Mouse (Mus musculus) stomach, postnatal 0 days (tissue): ENCODE data around the gene Procr. TPM values are rescaled to one million over a fixed set of nuclear protein-coding genes. Genes with fewer than 3 reads are reported as not detected.

Experiments
- ATAC-seq: fragments of 200-750 bp; cut with Nextera tagmentation; 2 replicates; pipeline ENCODE4 v1.8.0; 2017; ENCODE audit not compliant: low FRiP score, low TSS enrichment
- DNase-seq: peaks from one replicate; pipeline ENCODE4 v3.0.0-alpha.2; 2016; ENCODE audit warnings: low spot score
- H3K27ac ChIP-seq: fragments of 300-500 bp; sonication (generic); replicated peaks from 2 replicates; pipeline ENCODE4 v1.5.1; 2014; ENCODE audit warnings: mild to moderate bottlenecking, control low read depth
- H3K27me3 ChIP-seq: fragments of 300-500 bp; sonication (generic); 2 replicates; pipeline ENCODE4 v1.6.1; 2014; ENCODE audit warnings: low read length; ENCODE audit not compliant: control insufficient read depth, insufficient read depth
- H3K36me3 ChIP-seq: fragments of 300-500 bp; sonication (generic); 2 replicates; pipeline ENCODE4 v1.6.1; 2014; ENCODE audit warnings: low read length, mixed read lengths; ENCODE audit not compliant: control insufficient read depth, insufficient read depth
- H3K4me1 ChIP-seq: fragments of 300-500 bp; sonication (generic); replicated peaks from 2 replicates; pipeline ENCODE4 v1.6.1; 2014; ENCODE audit warnings: antibody characterized with exemption; ENCODE audit not compliant: control insufficient read depth, insufficient read depth
- H3K4me2 ChIP-seq: fragments of 300-500 bp; sonication (generic); replicated peaks from 2 replicates; pipeline ENCODE4 v1.6.1; 2014; ENCODE audit warnings: low read depth, mild to moderate bottlenecking, control low read depth, moderate library complexity
- H3K4me3 ChIP-seq: fragments of 300-500 bp; sonication (generic); 2 replicates; pipeline ENCODE4 v1.5.1; 2014; ENCODE audit warnings: low read depth, low read length, control low read depth
- H3K9ac ChIP-seq: fragments of 300-500 bp; sonication (generic); 2 replicates; pipeline ENCODE4 v1.6.1; 2014; ENCODE audit warnings: mild to moderate bottlenecking, low read length, control low read depth, mixed read lengths
- H3K9me3 ChIP-seq: fragments of 300-500 bp; sonication (generic); 2 replicates; pipeline ENCODE4 v1.6.1; 2016; ENCODE audit warnings: low read length; ENCODE audit not compliant: control insufficient read depth
- CTCF ChIP-seq: IDR thresholded peaks from 2 replicates; pipeline ENCODE4 v1.5.1; 2016; ENCODE audit warnings: antibody characterized with exemption, low read depth, mild to moderate bottlenecking, moderate library complexity
- EP300 ChIP-seq: optimal IDR thresholded peaks from 2 replicates; pipeline ENCODE3; 2016; ENCODE audit warnings: antibody characterized with exemption
- WGBS: fragments of 180-500 bp; shearing (Covaris S2); extraction: QIAGEN DNeasy Blood & Tissue Kit; methylation state at CpG from one replicate; pipeline ENCODE4 v1.1.7; 2014; 5-methylcytosine and 5-hydroxymethylcytosine counted together
- polyA plus RNA-seq: library from polyadenylated mRNA; unstranded; fragments of >200 nt; fragmentation: Nextera tagmentation; extraction: Ambion mirVana; gene quantifications from 2 replicates; pipeline ENCODE4 v1.2.1, GENCODE M21; 2015

The Procr gene
- polyA plus RNA-seq, 1 experiment from 2014 or later, result 14.3 TPM

GRCm38 (mm10) chr2:155717082-155717990, 33.6 kb upstream of the Procr start:
- no peak overlapping the region for H3K4me3 ChIP-seq
- H3K4me1 ChIP-seq, result no peaks in the 10 kb centered on the region
- H3K27me3 ChIP-seq, result no peaks in the 10 kb centered on the region
- no peak overlapping the region for H3K9ac ChIP-seq
- H3K36me3 ChIP-seq, result peaks cover 12% of the 10 kb centered on the region
- H3K27ac ChIP-seq, result no peak overlapping the region
- peak; percentile 46; the same call in 1 of the 2 replicates for ATAC-seq
- TF ChIP-seq CTCF (no peak), EP300 (no peak)
- no peaks in the 10 kb centered on the region for H3K9me3 ChIP-seq
- no peak overlapping the region for H3K4me2 ChIP-seq
- DNase-seq, result peak; percentile 36
- WGBS, result 71% methylated on average over 12 of the region's 12 CpGs

DNA sequence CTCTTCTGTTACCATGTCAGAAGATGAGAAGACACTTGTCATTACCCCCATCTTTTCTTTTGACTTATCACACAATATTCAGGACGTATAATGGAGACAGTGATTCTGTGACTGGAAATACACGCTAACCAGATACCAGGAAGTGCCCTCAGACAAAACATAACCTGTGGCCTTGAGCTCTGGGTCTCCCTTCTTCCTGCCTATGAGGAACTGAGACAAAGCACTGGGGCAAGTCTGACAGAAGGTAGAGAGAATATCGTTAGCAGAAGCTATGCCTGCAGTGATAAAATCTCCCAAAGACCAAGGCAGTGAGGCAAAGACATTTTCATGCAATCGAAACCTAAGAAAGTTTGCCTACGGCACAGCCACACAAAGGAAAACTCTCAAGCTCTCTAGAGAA, 30.3 kb upstream of the Procr start:
- Histone ChIP-seq H3K36me3 (peaks cover 9% of the 10 kb centered on the region), H3K4me1 (no peaks in the 10 kb centered on the region), H3K27me3 (no peaks in the 10 kb centered on the region), H3K4me2 (no peak overlapping the region), H3K4me3 (no peak overlapping the region), H3K9me3 (no peaks in the 10 kb centered on the region), H3K9ac (peak overlapping the region; percentile 23; the same call in 1 of the 2 replicates), H3K27ac (peak overlapping the region; percentile 81)
- TF ChIP-seq CTCF, result no peak
- TF ChIP-seq EP300, result no peak
- 52% methylated on average over 5 of the region's 5 CpGs for whole genome bisulfite sequencing
- no peak for ATAC-seq
- DNase-seq, result no peak

DNA sequence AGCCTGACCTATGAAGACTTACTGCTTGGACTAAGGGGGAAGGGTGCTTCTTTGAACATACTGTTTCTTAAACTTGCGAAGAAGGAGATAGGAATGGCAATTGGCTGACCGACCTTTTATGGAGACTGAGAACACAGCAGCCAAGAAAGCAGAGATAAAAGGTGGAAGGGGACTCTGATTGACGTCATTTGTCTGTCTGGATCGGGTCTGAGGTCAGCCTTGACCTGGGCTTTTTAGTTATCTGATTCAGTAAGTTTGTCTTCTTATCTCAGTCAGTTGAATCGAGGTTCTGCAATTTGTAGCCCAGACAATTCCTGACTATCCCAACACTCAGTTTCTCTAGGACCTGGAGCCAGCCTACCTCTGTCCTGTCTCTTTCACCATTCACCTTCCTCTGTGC, 26.9 kb upstream of the Procr start:
- 62% methylated on average over 5 of the region's 5 CpGs for WGBS
- no peak overlapping the region for H3K9ac ChIP-seq

GRCm38 (mm10) chr2:155724526-155724925, 26.4 kb upstream of the Procr start:
- WGBS, result 87% methylated on average over 6 of the region's 6 CpGs
- H3K4me1 ChIP-seq, result peaks cover 3% of the 10 kb centered on the region; the same call in 1 of the 2 replicates
- TF ChIP-seq CTCF (no peak), EP300 (no peak)
- no peak overlapping the region for H3K4me3 ChIP-seq
- H3K27me3 ChIP-seq, result no peaks in the 10 kb centered on the region
- H3K36me3 ChIP-seq, result peaks cover 5% of the 10 kb centered on the region; the same call in 1 of the 2 replicates
- no peak overlapping the region for H3K4me2 ChIP-seq
- no peak overlapping the region for H3K9ac ChIP-seq
- no peaks in the 10 kb centered on the region for H3K9me3 ChIP-seq
- H3K27ac ChIP-seq, result no peak overlapping the region
- no peak for ATAC-seq
- no peak for DNase-seq

More for the DNA sequence above, 26.9 kb upstream of the Procr start:
- H3K36me3 ChIP-seq, result peaks cover 5% of the 10 kb centered on the region; the same call in 1 of the 2 replicates
- no peaks in the 10 kb centered on the region for H3K9me3 ChIP-seq
- ATAC-seq (no peak), DNase-seq (no peak)
- H3K27me3 ChIP-seq, result no peaks in the 10 kb centered on the region
- TF ChIP-seq EP300 (no peak), CTCF (no peak)
- peaks cover 3% of the 10 kb centered on the region; the same call in 1 of the 2 replicates for H3K4me1 ChIP-seq
- H3K4me3 ChIP-seq, result no peak overlapping the region
- no peak overlapping the region for H3K27ac ChIP-seq
- H3K4me2 ChIP-seq, result no peak overlapping the region

GRCm38 (mm10) chr2:155726302-155726701, 24.6 kb upstream of the Procr start:
- Histone ChIP-seq H3K4me2 (no peak overlapping the region), H3K4me1 (peaks cover 3% of the 10 kb centered on the region; the same call in 1 of the 2 replicates), H3K9ac (no peak overlapping the region), H3K36me3 (peaks cover 3% of the 10 kb centered on the region; the same call in 1 of the 2 replicates), H3K27me3 (no peaks in the 10 kb centered on the region), H3K27ac (no peak overlapping the region), H3K9me3 (no peaks in the 10 kb centered on the region), H3K4me3 (no peak overlapping the region)
- ATAC-seq (no peak), DNase-seq (no peak)
- TF ChIP-seq CTCF (no peak), EP300 (no peak)
- 56% methylated on average over 7 of the region's 7 CpGs for WGBS
